In the genomic region with DNA sequence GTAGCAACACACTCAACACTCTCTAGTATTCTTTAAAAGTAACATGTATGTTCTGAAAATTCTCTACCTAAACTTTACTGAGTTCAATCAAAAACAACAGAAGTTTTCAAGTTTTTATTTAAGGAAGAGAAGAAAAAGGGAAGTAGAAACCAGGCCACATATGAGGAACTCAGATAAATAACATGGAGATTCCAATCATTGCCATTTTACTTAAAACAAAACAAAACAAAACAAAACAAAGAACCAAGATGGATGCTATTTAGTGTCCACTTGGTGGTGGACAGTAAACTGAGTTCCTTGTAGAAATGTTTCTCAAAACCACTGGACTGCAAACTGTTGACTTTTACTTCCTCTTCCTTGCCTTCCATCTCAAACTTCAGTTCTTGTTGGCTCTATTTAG, we compare ENCODE assay signal across 23 mouse cellular contexts. TPM values are rescaled to one million over a fixed set of nuclear protein-coding genes. Genes with fewer than 3 reads are reported as not detected.
A peak's percentile ranks its signal among the peaks of the same experiment; 100 is the strongest.
DNase-seq lines count a peak whose midpoint lies in the region; ATAC-seq and TF ChIP-seq lines count a peak whose summit lies in the region.
"Had no signal": no experiment of that assay in that cellular context is flagged by ENCODE, and none has a peak within 500 bp of the region (broad histone marks: within the 10 kb centered on the region; RNA-seq: fewer than 3 reads in every experiment).

No protein-coding gene starts in this region.

- peak; percentile 36 to 65; a peak in 3 of 4 replicates for ATAC-seq in hematopoietic stem cell, adult 5-6 weeks (replicated peaks in 1 of 2; ENCODE audit: insufficient read depth in 1 of 2, low FRiP score in 2 of 2, low TSS enrichment in 1 of 2, low read depth in 1 of 2, poor library complexity in 2 of 2, severe bottlenecking in 2 of 2)
- peak; percentile 49; the same call in 1 of the 2 replicates for ATAC-seq in monocyte, adult 5-6 weeks (replicated peaks; ENCODE audit: insufficient number of reproducible peaks, low FRiP score, low TSS enrichment, poor library complexity, severe bottlenecking)
- ATAC-seq: activated CD4-positive, CD25-positive, alpha-beta regulatory T cell, adult 4 months; forebrain, embryonic 15.5 days; intestine, embryonic 16.5 days; Patski had no signal

- H3K4me3 ChIP-seq in spleen, adult 2 months (ENCODE audit: extremely low read depth, insufficient read depth, insufficient read length) = no peak overlapping the region
- H3K4me3 ChIP-seq in bone marrow macrophage, adult 2 months (ENCODE audit: insufficient read depth, low read length) = no peak overlapping the region
- H3K4me3 ChIP-seq: embryonic facial prominence, embryonic 15.5 days; erythroblast, embryonic 14.5 days; forebrain, embryonic 10.5 days; forebrain, embryonic 15.5 days; heart, embryonic 12.5 days; hindbrain, embryonic 15.5 days had no signal

- no peaks in the 10 kb centered on the region for H3K27me3 ChIP-seq in spleen, adult 2 months (ENCODE audit: control insufficient read depth, insufficient read depth, low read length)
- H3K27me3 ChIP-seq: embryonic facial prominence, embryonic 15.5 days; forebrain, embryonic 15.5 days; heart, embryonic 12.5 days; hindbrain, embryonic 15.5 days had no signal

- H3K27ac ChIP-seq in spleen, adult 2 months (ENCODE audit: insufficient read depth, low read length) = peak overlapping the region; percentile 60; the same call in 1 of the 2 replicates
- peak overlapping the region; percentile 92 for H3K27ac ChIP-seq in bone marrow macrophage, adult 2 months (ENCODE audit: insufficient read depth, low read depth, low read length)
- H3K27ac ChIP-seq: embryonic facial prominence, embryonic 15.5 days; forebrain, embryonic 10.5 days; forebrain, embryonic 15.5 days; hindbrain, embryonic 15.5 days had no signal

- TF ChIP-seq POLR2A in spleen, adult 2 months (IDR thresholded peaks at IDR 0.05; ENCODE audit: low read depth, low read length) = no peak
- no peak for TF ChIP-seq POLR2A in bone marrow macrophage, adult 2 months (IDR thresholded peaks at IDR 0.05; ENCODE audit: borderline replicate concordance, low read depth, low read length)

- no peak for TF ChIP-seq CTCF in spleen, adult 2 months (IDR thresholded peaks at IDR 0.05; ENCODE audit: extremely low read depth, insufficient read depth, insufficient read length, insufficient replicate concordance)
- TF ChIP-seq CTCF in bone marrow macrophage, adult 2 months (IDR thresholded peaks at IDR 0.05; ENCODE audit: low read depth, low read length) = no peak

- no peaks in the 10 kb centered on the region for H3K36me3 ChIP-seq in spleen, adult 2 months (ENCODE audit: control insufficient read depth, insufficient read depth, low read length)
- H3K36me3 ChIP-seq: embryonic facial prominence, embryonic 15.5 days; forebrain, embryonic 10.5 days; forebrain, embryonic 15.5 days; G1E; heart, embryonic 12.5 days; hindbrain, embryonic 15.5 days had no signal

- no peak for DNase-seq in spleen, adult 2 months (ENCODE audit: low read depth in 1 of 2, low spot score in 2 of 2)
- DNase-seq in spleen, adult 12 weeks (ENCODE audit: low spot score) = no peak
- DNase-seq in cerebellum, adult 11 months = no peak
- DNase-seq in ovary, postnatal 10 days (ENCODE audit: low spot score) = no peak
- DNase-seq in adrenal gland, postnatal 25 days = no peak
- DNase-seq: adrenal gland, postnatal 36 days; cerebellum, adult 18-20 months; cerebellum, postnatal 10 days; embryo, embryonic 11 days; gastrocnemius, postnatal 10 days had no signal

- H3K4me1 ChIP-seq in spleen, adult 2 months (ENCODE audit: control insufficient read depth, insufficient read depth, insufficient read length) = 0 out of 2 replicates have a peak, but pooled peaks cover 2% of the 10 kb centered on the region
- peaks cover 37% of the 10 kb centered on the region for H3K4me1 ChIP-seq in bone marrow macrophage, adult 2 months (ENCODE audit: control insufficient read depth, insufficient read depth, low read length)
- H3K4me1 ChIP-seq: embryonic facial prominence, embryonic 15.5 days; forebrain, embryonic 10.5 days; forebrain, embryonic 15.5 days; hindbrain, embryonic 15.5 days had no signal

RNA-seq across cellular contexts. Expression of gene Adam22, which starts 21.6 kb away (rescaled TPM):
- 1.1 and 1.3 TPM in 2 replicates for polyA plus RNA-seq in spleen, adult 2 months (2012; rRNA removed)
- 3.6 and 5.5 TPM in 2 replicates for polyA plus RNA-seq in bone marrow macrophage, adult 2 months (2012; ENCODE audit: insufficient read depth, insufficient read length, missing spikeins)
- total RNA-seq in hematopoietic stem cell, adult 5-6 weeks (2017) = 10.6 and 15.7 TPM in 2 replicates
- total RNA-seq in monocyte, adult 5-6 weeks (2017) = 0.10 to 0.32 TPM in 2 of 3 replicates, not detected in the other
- 3.2 and 3.9 TPM in 2 replicates for total RNA-seq in adrenal gland, postnatal 25 days (2021)
- polyA plus RNA-seq: erythroblast, embryonic 14.5 days; G1E had no signal
